Mouse (Mus musculus): Measurements from ENCODE around the gene Fam102b. TPM values are rescaled to one million over a fixed set of nuclear protein-coding genes. Genes with fewer than 3 reads are reported as not detected.
A peak's percentile ranks its signal among the peaks of the same experiment; 100 is the strongest.

The Fam102b gene
- polyA plus RNA-seq, 1 experiment from 2014 or later, result 8.2 TPM

GRCm38 (mm10) chr3:109030817-109031216 is 3.4 kb upstream of the Fam102b start:
- no peaks in the 10 kb centered on the region for H3K36me3 ChIP-seq (ENCODE audit: control insufficient read depth, insufficient read depth)
- no peaks in the 10 kb centered on the region for H3K27me3 ChIP-seq (replicated peaks; ENCODE audit: control insufficient read depth, insufficient read depth, low read length)
- H3K4me3 ChIP-seq (ENCODE audit: low read depth, low read length), result no peak overlapping the region
- no peak overlapping the region; the same call in 1 of the 2 replicates for H3K4me2 ChIP-seq (replicated peaks; ENCODE audit: low read depth)
- H3K27ac ChIP-seq (ENCODE audit: low read depth, low read length), result no peak overlapping the region; the same call in 1 of the 2 replicates
- H3K9me3 ChIP-seq (ENCODE audit: control insufficient read depth), result no peaks in the 10 kb centered on the region
- 22% methylated on average over 6 of the region's 6 CpGs for WGBS
- peaks cover 7% of the 10 kb centered on the region for H3K4me1 ChIP-seq (replicated peaks; ENCODE audit: control insufficient read depth, insufficient read depth, low read length)
- ATAC-seq, result peak; percentile 26; the same call in 1 of the 2 replicates
- H3K9ac ChIP-seq (ENCODE audit: low read depth, low read length), result no peak overlapping the region
- TF ChIP-seq CTCF (IDR thresholded peaks at IDR 0.05; ENCODE audit: low read depth), result no peak

GRCm38 (mm10) chr3:109029661-109030060 is 2.3 kb upstream of the Fam102b start:
- no peaks in the 10 kb centered on the region for H3K9me3 ChIP-seq (ENCODE audit: control insufficient read depth)
- ATAC-seq, result no peak
- H3K27ac ChIP-seq (ENCODE audit: low read depth, low read length), result no peak overlapping the region
- no peak overlapping the region for H3K9ac ChIP-seq (ENCODE audit: low read depth, low read length)
- no peaks in the 10 kb centered on the region for H3K36me3 ChIP-seq (ENCODE audit: control insufficient read depth, insufficient read depth)
- peaks cover 7% of the 10 kb centered on the region for H3K4me1 ChIP-seq (replicated peaks; ENCODE audit: control insufficient read depth, insufficient read depth, low read length)
- H3K4me2 ChIP-seq (replicated peaks; ENCODE audit: low read depth), result no peak overlapping the region
- TF ChIP-seq CTCF (IDR thresholded peaks at IDR 0.05; ENCODE audit: low read depth), result no peak
- no peaks in the 10 kb centered on the region for H3K27me3 ChIP-seq (replicated peaks; ENCODE audit: control insufficient read depth, insufficient read depth, low read length)
- 78% methylated on average over 5 of the region's 5 CpGs for WGBS
- H3K4me3 ChIP-seq (ENCODE audit: low read depth, low read length), result no peak overlapping the region

GRCm38 (mm10) chr3:109026991-109027470 is 376 bp downstream of the Fam102b start:
- no peaks in the 10 kb centered on the region for H3K27me3 ChIP-seq (replicated peaks; ENCODE audit: control insufficient read depth, insufficient read depth, low read length)
- H3K4me1 ChIP-seq (replicated peaks; ENCODE audit: control insufficient read depth, insufficient read depth, low read length), result peaks cover 7% of the 10 kb centered on the region
- under 1% methylated on average over 35 of the region's 51 CpGs for WGBS
- H3K27ac ChIP-seq (ENCODE audit: low read depth, low read length), result peak overlapping the region; percentile 79
- peak overlapping the region; percentile 85 for H3K4me3 ChIP-seq (ENCODE audit: low read depth, low read length)
- H3K9me3 ChIP-seq (ENCODE audit: control insufficient read depth), result no peaks in the 10 kb centered on the region
- peak overlapping the region; percentile 78 for H3K9ac ChIP-seq (ENCODE audit: low read depth, low read length)
- H3K4me2 ChIP-seq (replicated peaks; ENCODE audit: low read depth), result peak overlapping the region; percentile 88
- ATAC-seq, result peak; percentile 59
- 0 out of 2 replicates have a peak, but pooled peaks have one; percentile 5 for TF ChIP-seq CTCF (IDR thresholded peaks at IDR 0.05; ENCODE audit: low read depth)
- no peaks in the 10 kb centered on the region for H3K36me3 ChIP-seq (ENCODE audit: control insufficient read depth, insufficient read depth)

GRCm38 (mm10) chr3:109026462-109026990 is 881 bp downstream of the Fam102b start:
- peak overlapping the region; percentile 88 for H3K4me2 ChIP-seq (replicated peaks; ENCODE audit: low read depth)
- H3K36me3 ChIP-seq (ENCODE audit: control insufficient read depth, insufficient read depth), result no peaks in the 10 kb centered on the region
- peaks cover 7% of the 10 kb centered on the region for H3K4me1 ChIP-seq (replicated peaks; ENCODE audit: control insufficient read depth, insufficient read depth, low read length)
- no peaks in the 10 kb centered on the region for H3K9me3 ChIP-seq (ENCODE audit: control insufficient read depth)
- H3K9ac ChIP-seq (ENCODE audit: low read depth, low read length), result peak overlapping the region; percentile 78
- ATAC-seq, result no peak
- peak; percentile 29 for TF ChIP-seq CTCF (IDR thresholded peaks at IDR 0.05; ENCODE audit: low read depth)
- no peaks in the 10 kb centered on the region for H3K27me3 ChIP-seq (replicated peaks; ENCODE audit: control insufficient read depth, insufficient read depth, low read length)
- peak overlapping the region; percentile 79 for H3K27ac ChIP-seq (ENCODE audit: low read depth, low read length)
- H3K4me3 ChIP-seq (ENCODE audit: low read depth, low read length), result peak overlapping the region; percentile 85
- 7% methylated on average over 15 of the region's 15 CpGs for WGBS

DNA sequence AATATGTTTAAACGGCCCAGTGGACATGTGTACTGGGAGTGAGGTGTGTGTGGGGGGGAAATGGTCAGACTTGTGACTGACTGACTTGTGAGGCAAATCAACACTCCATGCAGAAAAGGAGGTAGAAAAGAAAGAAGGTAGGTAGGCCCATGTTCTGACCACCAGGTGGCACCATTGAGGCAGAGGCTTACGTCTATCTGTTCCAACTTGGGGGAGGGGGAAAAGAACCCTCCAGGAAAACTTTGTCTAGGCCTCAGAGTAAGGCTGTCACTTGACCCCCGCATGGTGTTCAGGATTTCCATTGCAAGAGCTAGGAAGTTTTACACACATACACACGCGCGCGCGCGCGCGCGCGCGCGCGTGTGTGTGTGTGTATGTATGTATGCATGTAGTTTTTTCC is 1.8 kb downstream of the Fam102b start:
- H3K4me2 ChIP-seq (replicated peaks; ENCODE audit: low read depth), result peak overlapping the region; percentile 88
- no peaks in the 10 kb centered on the region for H3K27me3 ChIP-seq (replicated peaks; ENCODE audit: control insufficient read depth, insufficient read depth, low read length)
- H3K9me3 ChIP-seq (ENCODE audit: control insufficient read depth), result no peaks in the 10 kb centered on the region
- ATAC-seq, result peak; percentile 34; the same call in 1 of the 2 replicates
- 0 out of 2 replicates have a peak overlapping the region, but pooled peaks have one; percentile 8 for H3K9ac ChIP-seq (ENCODE audit: low read depth, low read length)
- WGBS, result 26% methylated on average over 16 of the region's 16 CpGs
- H3K36me3 ChIP-seq (ENCODE audit: control insufficient read depth, insufficient read depth), result no peaks in the 10 kb centered on the region
- H3K4me3 ChIP-seq (ENCODE audit: low read depth, low read length), result peak overlapping the region; percentile 85
- peak; percentile 97 for TF ChIP-seq CTCF (IDR thresholded peaks at IDR 0.05; ENCODE audit: low read depth)
- no peak overlapping the region for H3K27ac ChIP-seq (ENCODE audit: low read depth, low read length)
- peaks cover 3% of the 10 kb centered on the region; the same call in 1 of the 2 replicates for H3K4me1 ChIP-seq (replicated peaks; ENCODE audit: control insufficient read depth, insufficient read depth, low read length)

- ATAC-seq, result no peak
- Histone ChIP-seq H3K27me3 (replicated peaks; ENCODE audit: control insufficient read depth, insufficient read depth, low read length) (no peaks in the 10 kb centered on the region), H3K27ac (ENCODE audit: low read depth, low read length) (no peak overlapping the region), H3K9me3 (ENCODE audit: control insufficient read depth) (no peaks in the 10 kb centered on the region), H3K4me2 (replicated peaks; ENCODE audit: low read depth) (no peak overlapping the region), H3K4me3 (ENCODE audit: low read depth, low read length) (no peak overlapping the region), H3K9ac (ENCODE audit: low read depth, low read length) (no peak overlapping the region), H3K36me3 (ENCODE audit: control insufficient read depth, insufficient read depth) (no peaks in the 10 kb centered on the region), H3K4me1 (replicated peaks; ENCODE audit: control insufficient read depth, insufficient read depth, low read length) (no peaks in the 10 kb centered on the region; the same call in 1 of the 2 replicates)
- TF ChIP-seq CTCF (IDR thresholded peaks at IDR 0.05; ENCODE audit: low read depth), result no peak
- WGBS, result 79% methylated on average over 8 of the region's 8 CpGs
Measured at GRCm38 (mm10) chr3:109023066-109023465, 4.3 kb downstream of the Fam102b start.
